ENCODE assay signal across 9 mouse cellular contexts in genomic region chr6:101307964-101308531, GRCm38 (mm10).
A peak's percentile ranks its signal among the peaks of the same experiment; 100 is the strongest.
DNase-seq lines count a peak whose midpoint lies in the region; ATAC-seq lines count a peak whose summit lies in the region.
"Had no signal": no experiment of that assay in that cellular context is flagged by ENCODE, and none has a peak within 500 bp of the region (broad histone marks: within the 10 kb centered on the region; RNA-seq: fewer than 3 reads in every experiment).

No protein-coding gene starts in this region.

- no peaks in the 10 kb centered on the region for H3K9me3 ChIP-seq in midbrain, embryonic 10.5 days (replicated peaks)
- H3K9me3 ChIP-seq: liver, embryonic 15.5 days had no signal

- ATAC-seq in frontal cortex, adult (ENCODE audit: low TSS enrichment) = peak; percentile 58

- no peaks in the 10 kb centered on the region for H3K27me3 ChIP-seq in midbrain, embryonic 10.5 days (ENCODE audit: low read depth, poor library complexity, severe bottlenecking)
- H3K27me3 ChIP-seq: liver, embryonic 15.5 days had no signal

- 0 out of 2 replicates have a peak overlapping the region, but pooled peaks have one; percentile 10 for H3K27ac ChIP-seq in midbrain, embryonic 10.5 days (replicated peaks)
- H3K27ac ChIP-seq: liver, embryonic 15.5 days had no signal

- H3K4me1 ChIP-seq in midbrain, embryonic 10.5 days = peaks cover 34% of the 10 kb centered on the region

- peak; percentile 41 to 50 for DNase-seq in heart, adult 18-20 months
- no peak for DNase-seq in heart, postnatal 25 days (ENCODE audit: low spot score)
- peak; percentile 72 for DNase-seq in layer of hippocampus, adult 11-12 months (ENCODE audit: low spot score)
- DNase-seq in midbrain, embryonic 10.5 days (ENCODE audit: low spot score) = no peak
- DNase-seq in spleen, postnatal 4 days (ENCODE audit: low spot score in 2 of 2) = no peak
- no peak for DNase-seq in adrenal gland, postnatal 36 days
- no peak for DNase-seq in thymus, adult 18-20 months

- no peaks in the 10 kb centered on the region for H3K36me3 ChIP-seq in midbrain, embryonic 10.5 days
- H3K36me3 ChIP-seq: liver, embryonic 15.5 days had no signal

- H3K4me3 ChIP-seq in midbrain, embryonic 10.5 days = no peak overlapping the region
- H3K4me3 ChIP-seq: liver, embryonic 15.5 days had no signal

- 31% methylated on average over 11 of the region's 11 CpGs for WGBS in midbrain, embryonic 10.5 days

- intact Hi-C loops in heart, postnatal 25 days (cut with DNase I) = no loop called here

Comparison
In these comparisons a context has a peak if more than half of its experiments do, and no peak if none do; other contexts are left out.
1. DNase-seq: peak in heart, adult 18-20 months (2 of 2) and layer of hippocampus, adult 11-12 months (single experiment); none in heart, postnatal 25 days (single experiment), midbrain, embryonic 10.5 days (single experiment), spleen, postnatal 4 days (0 of 2), adrenal gland, postnatal 36 days (0 of 2) and thymus, adult 18-20 months (0 of 2).